Mouse (Mus musculus): ENCODE measurements around the gene Kbtbd12.

DNA sequence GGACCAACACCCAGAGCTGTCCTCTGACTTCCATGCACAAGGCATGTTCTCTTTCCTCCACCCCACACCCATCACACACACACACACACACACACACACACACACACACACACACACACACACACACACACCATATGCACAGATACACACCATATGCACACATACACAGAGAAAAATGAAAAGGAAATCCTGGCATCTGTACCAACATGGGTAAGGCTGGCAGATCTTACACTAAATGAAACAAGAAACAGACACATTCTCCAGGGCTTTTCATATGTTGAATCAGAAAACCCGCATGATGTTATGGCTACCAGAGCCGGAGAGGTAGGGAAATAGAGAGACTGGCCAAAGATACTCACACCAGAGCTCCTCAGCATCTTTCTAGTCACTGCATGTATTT, 32.0 kb downstream of the Kbtbd12 start:
- no peak for TF ChIP-seq CTCF (IDR thresholded peaks at IDR 0.05; ENCODE audit: low read depth)
- TF ChIP-seq EP300 (IDR thresholded peaks at IDR 0.05; ENCODE audit: low read depth): no peak
